ENCODE assay signal across 23 mouse cellular contexts in genomic region chr12:72292566-72292965, GRCm38 (mm10).
DNase-seq lines count a peak whose midpoint lies in the region; ATAC-seq and TF ChIP-seq lines count a peak whose summit lies in the region.
"Had no signal": no experiment of that assay in that cellular context is flagged by ENCODE, and none has a peak within 500 bp of the region (broad histone marks: within the 10 kb centered on the region; RNA-seq: fewer than 3 reads in every experiment).

No protein-coding gene starts in this region.

- no peak for TF ChIP-seq RAD21 in CH12.LX (IDR thresholded peaks at IDR 0.05; ENCODE audit: low read depth, low read length)

- H3K4me1 ChIP-seq in lung, embryonic 14.5 days (ENCODE audit: insufficient read depth) = no peaks in the 10 kb centered on the region
- peaks cover 16 to 52% of the 10 kb centered on the region in 2 experiments for H3K4me1 ChIP-seq in CH12.LX (ENCODE audit: control insufficient read depth in 1 of 2, insufficient read depth in 2 of 2)
- H3K4me1 ChIP-seq: embryonic facial prominence, embryonic 12.5 days; forebrain, embryonic 13.5 days; forebrain, embryonic 15.5 days had no signal

- in situ Hi-C loops in CH12.LX (cut with MboI; ENCODE audit: low pct_ligation_motif_present, low pct_unique_long_range_greater_than_20kb, low sequenced_read_pairs) = no loop called here

- dilution Hi-C loops in CH12.LX (cut with MboI; ENCODE audit: extremely low pct_ligation_motif_present, extremely low pct_unique_long_range_greater_than_20kb, low sequenced_read_pairs) = no loop called here

- H3K9ac ChIP-seq in lung, embryonic 14.5 days = no peak overlapping the region
- H3K9ac ChIP-seq in CH12.LX (ENCODE audit: insufficient read depth, low read depth) = peak overlapping the region; percentile 26; the same call in 1 of the 2 replicates
- H3K9ac ChIP-seq: embryonic facial prominence, embryonic 12.5 days; forebrain, embryonic 13.5 days; forebrain, embryonic 15.5 days; forebrain, postnatal 0 days had no signal

- peaks cover 5% of the 10 kb centered on the region; the same call in 1 of the 2 replicates for H3K9me3 ChIP-seq in lung, embryonic 14.5 days (ENCODE audit: low read depth, low read length)
- no peaks in the 10 kb centered on the region for H3K9me3 ChIP-seq in CH12.LX (replicated peaks; ENCODE audit: low read length)
- H3K9me3 ChIP-seq: embryonic facial prominence, embryonic 12.5 days; forebrain, embryonic 13.5 days; forebrain, embryonic 15.5 days had no signal

- H3K27ac ChIP-seq in lung, embryonic 14.5 days (ENCODE audit: low read depth) = no peak overlapping the region
- peak overlapping the region; percentile 60; the same call in 1 of the 2 replicates for H3K27ac ChIP-seq in CH12.LX (ENCODE audit: insufficient read depth, low read depth)
- H3K27ac ChIP-seq: embryonic facial prominence, embryonic 12.5 days; forebrain, embryonic 13.5 days; forebrain, embryonic 15.5 days had no signal

- no peaks in the 10 kb centered on the region for H3K79me2 ChIP-seq in CH12.LX (replicated peaks; ENCODE audit: control insufficient read depth, extremely low read depth, insufficient read depth, poor library complexity, severe bottlenecking)

- TF ChIP-seq CTCF in lung, embryonic 14.5 days (IDR thresholded peaks at IDR 0.05; ENCODE audit: low read depth) = no peak
- no peak for TF ChIP-seq CTCF in CH12.LX (conservative IDR thresholded peaks at IDR 0.05 in 1 of 2, IDR thresholded peaks at IDR 0.05 in 1 of 2; ENCODE audit: low read depth in 2 of 2, low read length in 2 of 2)

- no peak overlapping the region for H3K4me3 ChIP-seq in lung, embryonic 14.5 days (ENCODE audit: low read depth, low read length)
- H3K4me3 ChIP-seq in CH12.LX (replicated peaks in 1 of 3; ENCODE audit: low read depth in 2 of 3, low read length in 2 of 3, poor library complexity in 1 of 3) = no peak overlapping the region
- H3K4me3 ChIP-seq: embryonic facial prominence, embryonic 12.5 days; forebrain, embryonic 13.5 days; forebrain, embryonic 15.5 days had no signal

- DNase-seq in embryo, embryonic 10 days (ENCODE audit: low spot score) = peak; percentile 22
- DNase-seq in embryo, embryonic 11 days = no peak
- peak; percentile 36 for DNase-seq in heart, adult 11 months
- DNase-seq in heart, adult 9 months (ENCODE audit: low spot score in 2 of 2) = no peak
- DNase-seq in lung, embryonic 14.5 days = peak; percentile 59
- no peak for DNase-seq in lung, postnatal 25 days (ENCODE audit: low spot score)
- no peak for DNase-seq in CH12.LX (ENCODE audit: extremely low read depth)
- DNase-seq: adrenal gland, adult 8-10 months; adrenal gland, postnatal 14 days; adrenal gland, postnatal 36 days; B cell, adult 2 months; cerebellum, adult 11-12 months; cerebellum, adult 2 months; cerebellum, adult 9-10 months; cerebellum, postnatal 10 days; cerebellum, postnatal 25 days; forebrain, postnatal 0 days had no signal

- no peak for ATAC-seq in lung, embryonic 14.5 days (ENCODE audit: insufficient read depth)
- ATAC-seq: activated CD4-positive, CD25-positive, alpha-beta regulatory T cell, adult 4 months; CD4-positive, CD25-positive, alpha-beta regulatory T cell, adult 4 months; forebrain, embryonic 13.5 days; forebrain, embryonic 15.5 days; forebrain, postnatal 0 days; Patski had no signal

- H3K36me3 ChIP-seq in lung, embryonic 14.5 days (ENCODE audit: insufficient read depth) = no peaks in the 10 kb centered on the region
- no peaks in the 10 kb centered on the region for H3K36me3 ChIP-seq in CH12.LX (replicated peaks in 1 of 2; ENCODE audit: control insufficient read depth in 1 of 2, insufficient read depth in 1 of 2, low read length in 1 of 2)
- H3K36me3 ChIP-seq: embryonic facial prominence, embryonic 12.5 days; forebrain, embryonic 15.5 days had no signal

- no peak for TF ChIP-seq EP300 in CH12.LX (IDR thresholded peaks at IDR 0.05; ENCODE audit: low read length)

- 73% methylated on average over 2 of the region's 2 CpGs for WGBS in lung, embryonic 14.5 days

- H3K27me3 ChIP-seq in lung, embryonic 14.5 days (ENCODE audit: insufficient read depth, low read length) = no peaks in the 10 kb centered on the region
- no peaks in the 10 kb centered on the region for H3K27me3 ChIP-seq in CH12.LX (replicated peaks)
- H3K27me3 ChIP-seq: embryonic facial prominence, embryonic 12.5 days; forebrain, embryonic 13.5 days; forebrain, embryonic 15.5 days; Patski had no signal

- no peak overlapping the region for H3K4me2 ChIP-seq in lung, embryonic 14.5 days
- H3K4me2 ChIP-seq in CH12.LX (ENCODE audit: insufficient read depth, low read depth, poor library complexity, severe bottlenecking) = peak overlapping the region; percentile 50; the same call in 1 of the 2 replicates
- H3K4me2 ChIP-seq: embryonic facial prominence, embryonic 12.5 days; forebrain, embryonic 13.5 days; forebrain, embryonic 15.5 days had no signal

- no peak for TF ChIP-seq POLR2A in CH12.LX (IDR thresholded peaks at IDR 0.05; ENCODE audit: low read depth, low read length)

TF ChIP-seq in CH12.LX, 34 proteins besides CTCF, POLR2A, EP300 and RAD21:
- no peak for TF ChIP-seq USF1 (IDR thresholded peaks at IDR 0.05; ENCODE audit: low read depth, low read length)
- TF ChIP-seq ELF1 (IDR thresholded peaks at IDR 0.05; ENCODE audit: low read depth, low read length) = 0 out of 2 replicates have a peak, but pooled peaks have one; percentile 26
- no peak for TF ChIP-seq MEF2A (IDR thresholded peaks at IDR 0.05; ENCODE audit: borderline replicate concordance, low read depth, low read length)
- no peak for TF ChIP-seq NELFE (IDR thresholded peaks at IDR 0.05; ENCODE audit: low read depth, low read length)
- no peak for TF ChIP-seq JUN (IDR thresholded peaks at IDR 0.05; ENCODE audit: insufficient read depth, low read depth, low read length)
TF ChIP-seq in CH12.LX: peak in this region for 1.

Comparison
In these comparisons a context has a peak if more than half of its experiments do, and no peak if none do; other contexts are left out.
1. DNase-seq: peak in embryo, embryonic 10 days (single experiment), heart, adult 11 months (single experiment) and lung, embryonic 14.5 days (single experiment); none in embryo, embryonic 11 days (single experiment), heart, adult 9 months (0 of 2), lung, postnatal 25 days (single experiment) and CH12.LX (single experiment).